In the genomic region with DNA sequence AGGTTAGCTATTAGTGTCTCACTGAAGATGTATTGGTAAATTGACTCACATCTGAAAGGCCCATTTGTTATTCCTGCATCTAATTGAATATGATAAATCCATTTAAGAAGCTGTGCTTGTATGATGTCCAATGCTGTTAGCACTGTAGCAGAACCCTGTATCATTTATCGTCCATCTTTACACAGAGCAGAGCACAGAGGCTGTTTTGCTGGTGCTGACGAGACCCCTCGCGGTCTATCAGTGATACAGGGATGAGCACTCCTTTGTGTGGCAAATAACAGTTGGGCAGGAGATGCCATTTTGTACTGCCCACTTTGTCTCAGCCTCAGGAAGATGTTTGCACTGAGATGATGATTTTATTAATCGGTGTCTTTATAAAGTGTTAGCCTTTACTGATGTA, we compare ENCODE assay signal across 19 mouse cellular contexts.
"Had no signal": no experiment of that assay in that cellular context is flagged by ENCODE, and none has a peak within 500 bp of the region (broad histone marks: within the 10 kb centered on the region; RNA-seq: fewer than 3 reads in every experiment).

No protein-coding gene starts in this region.

- H3K27me3 ChIP-seq: liver, embryonic 15.5 days; lung, embryonic 15.5 days; megakaryocyte, embryonic 14.5 days; midbrain, embryonic 13.5 days; midbrain, embryonic 15.5 days; neural tube, embryonic 12.5 days; stomach, embryonic 15.5 days had no signal

- H3K27ac ChIP-seq: liver, embryonic 15.5 days; lung, embryonic 15.5 days; macrophage; midbrain, embryonic 13.5 days; midbrain, embryonic 15.5 days; neural tube, embryonic 12.5 days; stomach, embryonic 15.5 days; stomach, postnatal 0 days had no signal

- H3K36me3 ChIP-seq: liver, embryonic 15.5 days; lung, embryonic 15.5 days; midbrain, embryonic 13.5 days; midbrain, embryonic 15.5 days; neural tube, embryonic 12.5 days; stomach, embryonic 15.5 days had no signal

- H3K9ac ChIP-seq: liver, embryonic 15.5 days; liver, postnatal 0 days; lung, embryonic 15.5 days; midbrain, embryonic 13.5 days; midbrain, embryonic 15.5 days; neural tube, embryonic 12.5 days; stomach, embryonic 15.5 days had no signal

- H3K4me1 ChIP-seq: liver, embryonic 15.5 days; lung, embryonic 15.5 days; megakaryocyte, embryonic 14.5 days; midbrain, embryonic 13.5 days; midbrain, embryonic 15.5 days; neural tube, embryonic 12.5 days; stomach, embryonic 15.5 days had no signal

- ATAC-seq: liver, postnatal 0 days; lung, postnatal 0 days; midbrain, embryonic 13.5 days; midbrain, embryonic 15.5 days had no signal

- H3K4me2 ChIP-seq: liver, embryonic 15.5 days; lung, embryonic 15.5 days; midbrain, embryonic 11.5 days; midbrain, embryonic 13.5 days; midbrain, embryonic 15.5 days; neural tube, embryonic 12.5 days; stomach, embryonic 15.5 days had no signal

- H3K9me3 ChIP-seq: liver, embryonic 15.5 days; lung, embryonic 15.5 days; midbrain, embryonic 13.5 days; midbrain, embryonic 15.5 days; neural tube, embryonic 12.5 days; stomach, embryonic 15.5 days had no signal

- DNase-seq: liver, postnatal 0 days; lung, adult 2 months; lung, postnatal 14 days; lung, postnatal 36 days; right cerebral cortex, postnatal 14 days; thymus, adult 2 months; thymus, postnatal 25 days; thymus, postnatal 4 days had no signal

- H3K4me3 ChIP-seq: liver, embryonic 15.5 days; lung, embryonic 15.5 days; megakaryocyte, embryonic 14.5 days; midbrain, embryonic 13.5 days; midbrain, embryonic 15.5 days; neural tube, embryonic 12.5 days; stomach, embryonic 15.5 days had no signal
